Mouse (Mus musculus): ENCODE data around the gene Gcnt1. TPM values are rescaled to one million over a fixed set of nuclear protein-coding genes. Genes with fewer than 3 reads are reported as not detected.

The Gcnt1 gene
- polyA plus RNA-seq, 1 experiment = 158 TPM

GRCm38 (mm10) chr19:17333043-17333442 lies 39.6 kb downstream of the Gcnt1 start:
- H3K27ac ChIP-seq (ENCODE audit: insufficient read depth, low read depth, low read length) = no peak overlapping the region
- H3K4me3 ChIP-seq (ENCODE audit: insufficient read depth, low read depth, low read length) = no peak overlapping the region
- TF ChIP-seq POLR2A (IDR thresholded peaks at IDR 0.05; ENCODE audit: low read depth, low read length) (no peak), CTCF (conservative IDR thresholded peaks at IDR 0.05; ENCODE audit: insufficient read depth, insufficient read length, low read depth, low read length) (no peak)
- 55% methylated on average over 7 of the region's 7 CpGs for WGBS
- no peak for DNase-seq
- 0 out of 2 replicates have a peak, but pooled peaks cover 3% of the 10 kb centered on the region for H3K4me1 ChIP-seq (ENCODE audit: control insufficient read depth, insufficient read depth, low read length)
- peaks cover 7% of the 10 kb centered on the region for H3K36me3 ChIP-seq (ENCODE audit: control insufficient read depth, insufficient read depth, low read length)
- H3K27me3 ChIP-seq (replicated peaks; ENCODE audit: control insufficient read depth, insufficient read depth, low read length) = no peaks in the 10 kb centered on the region

- TF ChIP-seq POLR2A (IDR thresholded peaks at IDR 0.05; ENCODE audit: low read depth, low read length) (no peak), CTCF (conservative IDR thresholded peaks at IDR 0.05; ENCODE audit: insufficient read depth, insufficient read length, low read depth, low read length) (no peak)
- Histone ChIP-seq H3K27ac (ENCODE audit: insufficient read depth, low read depth, low read length) (no peak overlapping the region), H3K36me3 (ENCODE audit: control insufficient read depth, insufficient read depth, low read length) (peaks cover 9% of the 10 kb centered on the region), H3K4me3 (ENCODE audit: insufficient read depth, low read depth, low read length) (no peak overlapping the region), H3K27me3 (replicated peaks; ENCODE audit: control insufficient read depth, insufficient read depth, low read length) (no peaks in the 10 kb centered on the region), H3K4me1 (ENCODE audit: control insufficient read depth, insufficient read depth, low read length) (0 out of 2 replicates have a peak, but pooled peaks cover 3% of the 10 kb centered on the region)
- DNase-seq = no peak
- WGBS = 96% methylated on average over 10 of the region's 10 CpGs
Observed at GRCm38 (mm10) chr19:17328916-17329315, 43.7 kb downstream of the Gcnt1 start.

- no peak overlapping the region for H3K4me3 ChIP-seq (ENCODE audit: insufficient read depth, low read depth, low read length)
- no peak overlapping the region for H3K27ac ChIP-seq (ENCODE audit: insufficient read depth, low read depth, low read length)
- no peaks in the 10 kb centered on the region for H3K27me3 ChIP-seq (replicated peaks; ENCODE audit: control insufficient read depth, insufficient read depth, low read length)
- H3K4me1 ChIP-seq (ENCODE audit: control insufficient read depth, insufficient read depth, low read length) = 0 out of 2 replicates have a peak, but pooled peaks cover under 1% of the 10 kb centered on the region
- DNase-seq = no peak
- peaks cover 9% of the 10 kb centered on the region for H3K36me3 ChIP-seq (ENCODE audit: control insufficient read depth, insufficient read depth, low read length)
- TF ChIP-seq CTCF (conservative IDR thresholded peaks at IDR 0.05; ENCODE audit: insufficient read depth, insufficient read length, low read depth, low read length) (no peak), POLR2A (IDR thresholded peaks at IDR 0.05; ENCODE audit: low read depth, low read length) (no peak)
- WGBS = 84% methylated on average over 6 of the region's 6 CpGs
Observed at GRCm38 (mm10) chr19:17327881-17328404, 44.7 kb downstream of the Gcnt1 start.

- H3K36me3 ChIP-seq (ENCODE audit: control insufficient read depth, insufficient read depth, low read length) = peaks cover 2% of the 10 kb centered on the region; the same call in 1 of the 2 replicates
- 82% methylated on average over 5 of the region's 5 CpGs for WGBS
- H3K27me3 ChIP-seq (replicated peaks; ENCODE audit: control insufficient read depth, insufficient read depth, low read length) = no peaks in the 10 kb centered on the region
- no peak for DNase-seq
- peaks cover 2% of the 10 kb centered on the region; the same call in 1 of the 2 replicates for H3K4me1 ChIP-seq (ENCODE audit: control insufficient read depth, insufficient read depth, low read length)
- H3K27ac ChIP-seq (ENCODE audit: insufficient read depth, low read depth, low read length) = no peak overlapping the region
- TF ChIP-seq POLR2A (IDR thresholded peaks at IDR 0.05; ENCODE audit: low read depth, low read length) = no peak
- no peak for TF ChIP-seq CTCF (conservative IDR thresholded peaks at IDR 0.05; ENCODE audit: insufficient read depth, insufficient read length, low read depth, low read length)
- no peak overlapping the region for H3K4me3 ChIP-seq (ENCODE audit: insufficient read depth, low read depth, low read length)
Observed at GRCm38 (mm10) chr19:17323689-17324241, 48.9 kb downstream of the Gcnt1 start.

- 87% methylated on average over 11 of the region's 11 CpGs for WGBS
- TF ChIP-seq POLR2A (IDR thresholded peaks at IDR 0.05; ENCODE audit: low read depth, low read length) (no peak), CTCF (conservative IDR thresholded peaks at IDR 0.05; ENCODE audit: insufficient read depth, insufficient read length, low read depth, low read length) (no peak)
- peaks cover 3% of the 10 kb centered on the region; the same call in 1 of the 2 replicates for H3K4me1 ChIP-seq (ENCODE audit: control insufficient read depth, insufficient read depth, low read length)
Observed at GRCm38 (mm10) chr19:17323006-17323688, 49.5 kb downstream of the Gcnt1 start.

GRCm38 (mm10) chr19:17319770-17320169 lies 52.9 kb downstream of the Gcnt1 start:
- WGBS = 84% methylated on average over 4 of the region's 4 CpGs
- H3K27me3 ChIP-seq (replicated peaks; ENCODE audit: control insufficient read depth, insufficient read depth, low read length) = no peaks in the 10 kb centered on the region
- DNase-seq = no peak
- no peak overlapping the region for H3K4me3 ChIP-seq (ENCODE audit: insufficient read depth, low read depth, low read length)
- TF ChIP-seq POLR2A (IDR thresholded peaks at IDR 0.05; ENCODE audit: low read depth, low read length) = no peak
- no peak overlapping the region for H3K27ac ChIP-seq (ENCODE audit: insufficient read depth, low read depth, low read length)
- peaks cover 3% of the 10 kb centered on the region; the same call in 1 of the 2 replicates for H3K4me1 ChIP-seq (ENCODE audit: control insufficient read depth, insufficient read depth, low read length)
- H3K36me3 ChIP-seq (ENCODE audit: control insufficient read depth, insufficient read depth, low read length) = no peaks in the 10 kb centered on the region

More at GRCm38 (mm10) chr19:17323006-17323688, 49.5 kb downstream of the Gcnt1 start:
- H3K4me3 ChIP-seq (ENCODE audit: insufficient read depth, low read depth, low read length) = no peak overlapping the region
- peaks cover 2% of the 10 kb centered on the region; the same call in 1 of the 2 replicates for H3K36me3 ChIP-seq (ENCODE audit: control insufficient read depth, insufficient read depth, low read length)
- H3K27ac ChIP-seq (ENCODE audit: insufficient read depth, low read depth, low read length) = no peak overlapping the region
- H3K27me3 ChIP-seq (replicated peaks; ENCODE audit: control insufficient read depth, insufficient read depth, low read length) = no peaks in the 10 kb centered on the region
- no peak for DNase-seq

- 12% methylated on average over 3 of the region's 3 CpGs for WGBS
- DNase-seq = no peak
- Histone ChIP-seq H3K27me3 (replicated peaks; ENCODE audit: control insufficient read depth, insufficient read depth, low read length) (no peaks in the 10 kb centered on the region), H3K27ac (ENCODE audit: insufficient read depth, low read depth, low read length) (no peak overlapping the region), H3K4me3 (ENCODE audit: insufficient read depth, low read depth, low read length) (no peak overlapping the region), H3K36me3 (ENCODE audit: control insufficient read depth, insufficient read depth, low read length) (no peaks in the 10 kb centered on the region), H3K4me1 (ENCODE audit: control insufficient read depth, insufficient read depth, low read length) (peaks cover 3% of the 10 kb centered on the region; the same call in 1 of the 2 replicates)
- no peak for TF ChIP-seq CTCF (conservative IDR thresholded peaks at IDR 0.05; ENCODE audit: insufficient read depth, insufficient read length, low read depth, low read length)
- TF ChIP-seq POLR2A (IDR thresholded peaks at IDR 0.05; ENCODE audit: low read depth, low read length) = no peak
Observed at GRCm38 (mm10) chr19:17318733-17319132, 53.9 kb downstream of the Gcnt1 start.

Data from kidney, adult 2 months (tissue).